Mouse (Mus musculus) lung, postnatal 0 days (tissue): ENCODE data around the gene March11. TPM values are rescaled to one million over a fixed set of nuclear protein-coding genes. Genes with fewer than 3 reads are reported as not detected.

Experiments
- ATAC-seq: fragments of 200-750 bp; cut with Nextera tagmentation; 2 replicates; pipeline ENCODE4 v1.8.0; 2017; ENCODE audit warnings: moderate library complexity
- DNase-seq: peaks from one replicate; pipeline ENCODE4 v3.0.0-alpha.2; 2016; ENCODE audit warnings: low spot score
- H3K27ac ChIP-seq: fragments of 300-500 bp; sonication (generic); 2 replicates; pipeline ENCODE4 v1.5.1; 2014; ENCODE audit warnings: antibody characterized with exemption, mild to moderate bottlenecking, low read length, mixed read lengths
- H3K27me3 ChIP-seq: fragments of 300-500 bp; sonication (generic); replicated peaks from 2 replicates; pipeline ENCODE4 v1.6.1; 2014; ENCODE audit warnings: low read length, mixed read lengths; ENCODE audit not compliant: insufficient read depth
- H3K36me3 ChIP-seq: fragments of 300-500 bp; sonication (generic); 2 replicates; pipeline ENCODE4 v1.6.1; 2014; ENCODE audit warnings: low read length, mixed read lengths; ENCODE audit not compliant: insufficient read depth
- H3K4me1 ChIP-seq: fragments of 300-500 bp; sonication (generic); 2 replicates; pipeline ENCODE4 v1.6.1; 2014; ENCODE audit warnings: antibody characterized with exemption, low read depth, low read length, mixed read lengths; ENCODE audit not compliant: insufficient read depth
- H3K4me2 ChIP-seq: fragments of 300-500 bp; sonication (generic); replicated peaks from 2 replicates; pipeline ENCODE4 v1.6.1; 2014; ENCODE audit warnings: low read depth, mild to moderate bottlenecking, low read length, moderate library complexity, mixed read lengths
- H3K4me3 ChIP-seq: fragments of 300-500 bp; sonication (generic); 2 replicates; pipeline ENCODE4 v1.5.1; 2014; ENCODE audit warnings: low read depth, low read length
- H3K9ac ChIP-seq: fragments of 300-500 bp; sonication (generic); replicated peaks from 2 replicates; pipeline ENCODE4 v1.6.1; 2014; ENCODE audit warnings: low read depth, mild to moderate bottlenecking
- H3K9me3 ChIP-seq: fragments of 300-500 bp; sonication (generic); 2 replicates; pipeline ENCODE4 v1.6.1; 2016; ENCODE audit warnings: low read length, mixed read lengths
- CTCF ChIP-seq: IDR thresholded peaks from 2 replicates; pipeline ENCODE4 v1.5.1; 2016; ENCODE audit warnings: antibody characterized with exemption, mild to moderate bottlenecking
- EP300 ChIP-seq: IDR thresholded peaks from 2 replicates; pipeline ENCODE4 v1.6.1; 2016; ENCODE audit warnings: antibody characterized with exemption, mild to moderate bottlenecking, control low read depth
- WGBS: fragments of 180-500 bp; shearing (Covaris S2); extraction: QIAGEN DNeasy Blood & Tissue Kit; methylation state at CpG from one replicate; pipeline ENCODE4 v1.1.7; 2014; 5-methylcytosine and 5-hydroxymethylcytosine counted together
- polyA plus RNA-seq: library from polyadenylated mRNA; unstranded; fragments of >200 nt; fragmentation: Nextera tagmentation; extraction: Ambion mirVana; gene quantifications from 2 replicates; pipeline ENCODE4 v1.2.1, GENCODE M21; 2015

The March11 gene
- polyA plus RNA-seq, 1 experiment from 2014 or later, result not detected

DNA sequence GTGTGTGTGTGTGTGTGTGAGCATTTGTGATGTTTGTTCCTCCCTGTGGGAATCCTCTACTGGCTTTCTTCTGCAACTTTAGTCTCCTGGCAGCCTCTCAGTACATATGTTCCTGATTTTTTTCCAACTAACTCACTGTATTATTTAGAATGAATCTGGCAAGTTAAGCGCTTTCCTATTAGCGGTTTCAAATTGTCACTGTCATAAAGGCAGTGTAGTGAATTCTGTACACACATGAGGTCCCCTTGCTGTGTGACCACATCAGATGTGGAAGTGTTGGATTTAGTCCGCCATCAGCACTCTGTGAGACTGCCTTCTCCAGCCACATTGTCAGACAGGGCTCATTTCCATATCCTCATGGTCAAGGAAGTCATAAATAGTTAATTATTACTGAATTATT, 26.9 kb downstream of the March11 start:
- Histone ChIP-seq H3K4me1 (no peaks in the 10 kb centered on the region), H3K27me3 (no peaks in the 10 kb centered on the region), H3K4me3 (no peak overlapping the region), H3K36me3 (no peaks in the 10 kb centered on the region), H3K4me2 (no peak overlapping the region), H3K9ac (no peak overlapping the region), H3K27ac (no peak overlapping the region), H3K9me3 (no peaks in the 10 kb centered on the region)
- DNase-seq, result no peak
- 77% methylated on average over 3 of the region's 3 CpGs for WGBS
- no peak for TF ChIP-seq EP300
- TF ChIP-seq CTCF, result no peak
- no peak for ATAC-seq

DNA sequence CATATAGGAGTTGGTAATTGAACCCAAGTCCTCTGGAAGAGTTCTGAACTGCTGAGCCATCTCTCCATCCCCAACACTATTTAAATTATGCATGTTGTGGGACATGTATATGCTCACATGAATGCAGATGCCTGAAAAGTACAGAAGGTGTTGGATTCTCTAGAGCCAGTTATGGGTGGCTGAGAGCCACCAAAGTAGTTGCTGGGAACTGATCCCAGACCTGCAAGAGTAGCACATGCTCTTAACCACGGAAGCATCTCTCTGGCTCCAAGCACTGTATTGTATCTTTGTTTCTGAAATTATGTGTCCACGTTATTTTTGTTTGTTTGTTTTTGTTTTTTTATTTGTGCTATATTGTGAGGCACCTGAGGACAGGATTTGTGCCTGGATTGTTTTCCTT, 28.9 kb downstream of the March11 start:
- DNase-seq, result no peak
- no peak overlapping the region for H3K9ac ChIP-seq
- H3K27ac ChIP-seq, result no peak overlapping the region
- 80% methylated on average over 2 of the region's 2 CpGs for WGBS
- H3K36me3 ChIP-seq, result no peaks in the 10 kb centered on the region
- ATAC-seq, result no peak
- H3K9me3 ChIP-seq, result no peaks in the 10 kb centered on the region
- no peak overlapping the region for H3K4me3 ChIP-seq
- TF ChIP-seq CTCF (no peak), EP300 (no peak)
- no peaks in the 10 kb centered on the region for H3K27me3 ChIP-seq
- H3K4me1 ChIP-seq, result no peaks in the 10 kb centered on the region
- no peak overlapping the region for H3K4me2 ChIP-seq

DNA sequence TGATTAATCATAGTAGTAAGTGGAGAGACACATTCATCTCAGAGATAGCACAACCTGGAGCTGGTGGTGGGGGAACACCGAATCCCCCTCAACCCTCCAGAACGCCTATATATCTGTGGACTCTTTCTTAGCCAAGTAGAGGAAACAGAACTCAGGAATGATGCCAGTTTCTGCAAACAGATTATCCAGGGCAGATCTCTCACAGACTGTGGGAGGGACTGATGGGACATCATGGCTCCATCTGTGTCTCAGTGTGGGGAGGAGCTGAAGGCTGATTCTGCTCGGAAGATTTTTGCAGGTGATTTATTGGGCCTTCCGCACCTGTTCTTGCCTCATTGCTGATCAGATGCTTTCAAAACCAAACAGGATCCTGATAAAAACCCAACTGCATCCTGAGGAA, 29.5 kb downstream of the March11 start:
- ATAC-seq, result no peak
- 72% methylated on average over 4 of the region's 4 CpGs for WGBS
- TF ChIP-seq EP300 (no peak), CTCF (no peak)

DNA sequence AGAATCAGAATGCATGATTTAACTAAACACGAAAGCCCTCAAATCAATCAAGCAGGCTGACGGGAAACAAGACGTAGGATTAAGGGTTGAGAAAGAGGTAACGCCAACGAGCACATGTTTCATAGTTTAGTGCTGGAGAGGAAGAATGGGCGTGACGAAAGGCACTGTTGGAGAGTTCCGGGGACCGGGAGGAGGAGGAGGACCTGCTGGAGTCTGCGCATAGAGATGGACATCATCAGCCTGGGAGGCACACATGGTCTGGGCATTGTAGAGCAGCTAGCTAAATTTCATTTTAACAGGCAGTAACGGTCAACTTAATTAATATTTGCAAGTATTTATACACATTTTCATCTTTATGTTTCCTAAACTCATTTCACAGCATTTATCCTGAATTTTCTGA, 31.6 kb downstream of the March11 start:
- ATAC-seq (no peak), DNase-seq (no peak)
- WGBS, result 84% methylated on average over 11 of the region's 11 CpGs
- Histone ChIP-seq H3K9me3 (no peaks in the 10 kb centered on the region), H3K4me1 (no peaks in the 10 kb centered on the region), H3K36me3 (no peaks in the 10 kb centered on the region), H3K4me3 (no peak overlapping the region), H3K4me2 (no peak overlapping the region), H3K27ac (no peak overlapping the region), H3K9ac (no peak overlapping the region), H3K27me3 (no peaks in the 10 kb centered on the region)
- no peak for TF ChIP-seq EP300
- TF ChIP-seq CTCF, result no peak

More for the DNA sequence above, 29.5 kb downstream of the March11 start:
- no peaks in the 10 kb centered on the region for H3K9me3 ChIP-seq
- no peak overlapping the region for H3K9ac ChIP-seq
- H3K27me3 ChIP-seq, result no peaks in the 10 kb centered on the region
- DNase-seq, result no peak
- H3K4me3 ChIP-seq, result no peak overlapping the region
- H3K27ac ChIP-seq, result no peak overlapping the region
- H3K4me2 ChIP-seq, result no peak overlapping the region
- H3K36me3 ChIP-seq, result no peaks in the 10 kb centered on the region
- no peaks in the 10 kb centered on the region for H3K4me1 ChIP-seq

DNA sequence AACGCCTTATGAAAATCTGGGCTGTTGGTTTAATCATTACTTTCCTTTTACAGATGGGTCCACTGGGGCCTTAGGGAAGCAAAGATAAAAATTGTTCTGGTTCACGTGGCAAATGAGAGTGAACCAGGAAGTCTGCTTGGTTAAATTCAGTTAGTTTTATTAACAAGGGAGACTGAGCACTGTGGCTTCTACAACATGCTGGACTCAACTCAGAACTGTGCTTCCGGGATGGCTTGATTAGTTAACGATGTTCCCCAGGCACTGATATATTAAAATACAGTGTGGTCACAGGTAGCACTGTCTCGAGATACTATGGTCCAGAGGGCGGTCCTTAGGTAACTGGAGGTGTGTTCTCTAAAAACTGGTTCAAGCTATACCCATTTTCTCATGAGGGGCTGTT, 32.1 kb downstream of the March11 start:
- H3K9me3 ChIP-seq, result no peaks in the 10 kb centered on the region
- no peak for DNase-seq
- ATAC-seq, result no peak
- H3K4me2 ChIP-seq, result no peak overlapping the region
- no peak overlapping the region for H3K4me3 ChIP-seq
- H3K27ac ChIP-seq, result no peak overlapping the region
- H3K4me1 ChIP-seq, result no peaks in the 10 kb centered on the region
- H3K9ac ChIP-seq, result no peak overlapping the region
- no peaks in the 10 kb centered on the region for H3K27me3 ChIP-seq
- H3K36me3 ChIP-seq, result no peaks in the 10 kb centered on the region
- TF ChIP-seq CTCF (no peak), EP300 (no peak)
- WGBS, result 80% methylated on average over 6 of the region's 6 CpGs

DNA sequence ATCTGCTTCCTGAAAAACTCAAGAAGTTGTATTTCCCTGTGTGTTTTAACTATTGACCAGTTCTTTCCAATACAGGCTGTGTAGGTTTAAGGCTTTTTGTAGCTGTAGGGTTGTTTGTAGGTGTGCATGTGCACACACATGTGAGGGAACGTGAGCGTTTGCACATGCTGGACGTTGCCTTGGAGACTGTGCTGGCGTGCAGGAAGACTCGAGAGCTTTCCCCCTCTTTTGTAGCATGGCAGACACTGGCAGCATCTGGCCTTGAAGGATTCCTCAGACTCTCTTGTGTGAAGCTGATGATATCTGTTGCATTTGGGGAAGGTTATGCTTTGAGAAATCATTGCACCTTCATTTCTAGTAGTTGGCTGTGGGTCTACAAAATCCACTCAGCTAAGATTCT, 35.5 kb downstream of the March11 start:
- Histone ChIP-seq H3K4me3 (no peak overlapping the region), H3K9ac (no peak overlapping the region), H3K4me1 (no peaks in the 10 kb centered on the region), H3K27me3 (no peaks in the 10 kb centered on the region), H3K27ac (no peak overlapping the region), H3K4me2 (no peak overlapping the region), H3K9me3 (no peaks in the 10 kb centered on the region), H3K36me3 (no peaks in the 10 kb centered on the region)
- DNase-seq (no peak), ATAC-seq (no peak)
- TF ChIP-seq CTCF (no peak), EP300 (no peak)
- 83% methylated on average over 5 of the region's 5 CpGs for WGBS

DNA sequence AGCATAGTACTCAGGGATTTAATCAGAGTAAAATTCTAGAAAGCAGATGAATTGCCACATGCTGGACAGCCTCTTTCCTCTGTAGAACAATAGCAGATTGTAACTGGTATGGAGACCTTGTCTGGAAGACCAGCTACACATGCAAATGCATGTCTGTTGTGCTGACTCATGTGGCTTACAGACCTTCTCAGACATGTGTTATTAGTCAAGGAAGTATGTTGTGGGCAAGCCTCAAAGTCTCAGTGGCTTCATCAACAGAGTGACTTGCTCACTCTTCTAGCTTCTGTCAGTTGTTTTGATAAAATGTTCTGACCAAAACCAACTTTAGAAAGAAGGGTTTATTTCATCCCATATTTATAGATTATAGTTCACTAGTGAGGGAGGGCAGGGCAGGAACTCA, 44.8 kb downstream of the March11 start:
- no peak for ATAC-seq
- no peaks in the 10 kb centered on the region for H3K36me3 ChIP-seq
- H3K27me3 ChIP-seq, result no peaks in the 10 kb centered on the region
- DNase-seq, result no peak
- H3K4me3 ChIP-seq, result no peak overlapping the region
- H3K4me1 ChIP-seq, result no peaks in the 10 kb centered on the region
- TF ChIP-seq CTCF, result no peak
- TF ChIP-seq EP300, result no peak
- H3K4me2 ChIP-seq, result no peak overlapping the region
- H3K9ac ChIP-seq, result no peak overlapping the region
- no peak overlapping the region for H3K27ac ChIP-seq
- no peaks in the 10 kb centered on the region for H3K9me3 ChIP-seq
